Comparison of ENCODE assay signal across 15 mouse cellular contexts in the genomic region with DNA sequence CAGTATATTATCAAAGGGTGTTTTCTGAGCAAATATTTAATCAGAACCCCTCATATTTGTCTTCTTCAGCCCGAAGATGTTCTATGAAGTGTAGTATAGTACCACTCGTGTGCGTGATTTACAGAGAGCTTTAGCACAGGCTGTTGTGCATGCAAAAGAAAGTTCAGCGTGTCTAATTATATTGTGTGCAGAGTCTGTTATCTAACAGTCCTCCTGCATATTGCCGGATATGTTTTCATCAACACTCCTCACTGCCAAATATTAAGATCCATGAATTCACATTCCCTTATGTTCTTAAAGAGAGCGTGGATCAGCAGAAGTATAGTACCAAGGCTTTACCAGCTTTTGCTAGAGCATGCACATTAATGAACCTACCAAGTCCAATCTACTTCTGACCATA.
"Had no signal": no experiment of that assay in that cellular context is flagged by ENCODE, and none has a peak within 500 bp of the region (broad histone marks: within the 10 kb centered on the region; RNA-seq: fewer than 3 reads in every experiment).

No protein-coding gene starts in this region.

- H3K9me3 ChIP-seq: limb, embryonic 12.5 days; liver, embryonic 13.5 days; lung, embryonic 15.5 days; megakaryocyte, embryonic 14.5 days; neural tube, embryonic 15.5 days had no signal

- H3K36me3 ChIP-seq: limb, embryonic 12.5 days; liver, embryonic 13.5 days; lung, embryonic 15.5 days; neural tube, embryonic 15.5 days had no signal

- H3K4me3 ChIP-seq: limb, embryonic 12.5 days; liver, embryonic 13.5 days; lung, embryonic 15.5 days; megakaryocyte, embryonic 14.5 days; neural tube, embryonic 15.5 days had no signal

- H3K9ac ChIP-seq: limb, embryonic 12.5 days; liver, embryonic 13.5 days; liver, postnatal 0 days; lung, embryonic 15.5 days; neural tube, embryonic 15.5 days had no signal

- H3K27me3 ChIP-seq: limb, embryonic 12.5 days; liver, embryonic 13.5 days; lung, embryonic 15.5 days; megakaryocyte, embryonic 14.5 days; neural tube, embryonic 15.5 days had no signal

- H3K4me1 ChIP-seq: limb, embryonic 12.5 days; liver, embryonic 13.5 days; lung, embryonic 15.5 days; megakaryocyte, embryonic 14.5 days; neural tube, embryonic 15.5 days had no signal

- H3K27ac ChIP-seq: limb, embryonic 12.5 days; liver, embryonic 13.5 days; lung, embryonic 15.5 days; macrophage; neural tube, embryonic 15.5 days had no signal

- H3K4me2 ChIP-seq: limb, embryonic 12.5 days; liver, embryonic 13.5 days; lung, embryonic 15.5 days; midbrain, embryonic 11.5 days; neural tube, embryonic 15.5 days had no signal

- ATAC-seq: liver, postnatal 0 days had no signal

- DNase-seq: kidney, adult 8-10 months; kidney, postnatal 25 days; liver; liver, embryonic 13.5 days; liver, postnatal 0 days; lung, postnatal 14 days; right cerebral cortex, adult 18-20 months; right cerebral cortex, postnatal 25 days; thymus, postnatal 4 days had no signal
